Mouse (Mus musculus) gastrocnemius, adult 18-20 months (tissue): ENCODE data around the gene 4930595D18Rik. TPM values are rescaled to one million over a fixed set of nuclear protein-coding genes. Genes with fewer than 3 reads are reported as not detected.

Experiments
- DNase-seq: peaks from one replicate; pipeline ENCODE4 v3.0.0; 2021; ENCODE audit warnings: low spot score
- long read RNA-seq, 2 experiments: library from polyadenylated mRNA; stranded (forward); transcript quantifications; one replicate each; pipeline ENCODE4 v2.0.0; 2021
- total RNA-seq, 2 experiments: library from RNA; stranded (reverse); gene quantifications; 2 replicates each; pipeline ENCODE4 v1.2.3; 2021

The 4930595D18Rik gene
- not detected for total RNA-seq
- long read RNA-seq, experiment 1: 0 reads
- long read RNA-seq, experiment 2: 0 reads

GRCm38 (mm10) chr12:111184476-111184875, at the start of gene 4930595D18Rik:
Gene 4930595D18Rik (minus strand): TSS chr12:111184491.
- DNase-seq: no peak

GRCm38 (mm10) chr12:111233798-111234197, 49.5 kb upstream of the 4930595D18Rik start:
- DNase-seq: no peak

- DNase-seq: no peak
Measured at GRCm38 (mm10) chr12:111230793-111231192, 46.5 kb upstream of the 4930595D18Rik start.

- no peak for DNase-seq
Measured at GRCm38 (mm10) chr12:111228488-111228887, 44.2 kb upstream of the 4930595D18Rik start.

- no peak for DNase-seq
Measured at GRCm38 (mm10) chr12:111227410-111227809, 43.1 kb upstream of the 4930595D18Rik start.

GRCm38 (mm10) chr12:111225197-111225780, 41.0 kb upstream of the 4930595D18Rik start:
- no peak for DNase-seq

- no peak for DNase-seq
Measured at GRCm38 (mm10) chr12:111218867-111219266, 34.6 kb upstream of the 4930595D18Rik start.

- DNase-seq: no peak
Measured at GRCm38 (mm10) chr12:111211729-111212128, 27.4 kb upstream of the 4930595D18Rik start.

GRCm38 (mm10) chr12:111207641-111208040, 23.4 kb upstream of the 4930595D18Rik start:
- no peak for DNase-seq

GRCm38 (mm10) chr12:111203945-111204344, 19.7 kb upstream of the 4930595D18Rik start:
- DNase-seq: no peak

GRCm38 (mm10) chr12:111203076-111203475, 18.8 kb upstream of the 4930595D18Rik start:
- no peak for DNase-seq

- DNase-seq: no peak
Measured at GRCm38 (mm10) chr12:111196548-111196947, 12.3 kb upstream of the 4930595D18Rik start.

GRCm38 (mm10) chr12:111193331-111193730, 9.0 kb upstream of the 4930595D18Rik start:
- no peak for DNase-seq

GRCm38 (mm10) chr12:111192777-111193176, 8.5 kb upstream of the 4930595D18Rik start:
- DNase-seq: no peak

GRCm38 (mm10) chr12:111190891-111191290, 6.6 kb upstream of the 4930595D18Rik start:
- no peak for DNase-seq

GRCm38 (mm10) chr12:111190355-111190754, 6.1 kb upstream of the 4930595D18Rik start:
- no peak for DNase-seq

GRCm38 (mm10) chr12:111188295-111188694, 4.0 kb upstream of the 4930595D18Rik start:
- no peak for DNase-seq

GRCm38 (mm10) chr12:111186986-111187385, 2.7 kb upstream of the 4930595D18Rik start:
- DNase-seq: no peak

GRCm38 (mm10) chr12:111182378-111182777, 1.9 kb downstream of the 4930595D18Rik start:
- DNase-seq: no peak

- DNase-seq: no peak
Measured at GRCm38 (mm10) chr12:111181848-111182247, 2.4 kb downstream of the 4930595D18Rik start.

GRCm38 (mm10) chr12:111178772-111179171, 5.5 kb downstream of the 4930595D18Rik start:
- DNase-seq: no peak

GRCm38 (mm10) chr12:111168891-111169290, 15.4 kb downstream of the 4930595D18Rik start:
- no peak for DNase-seq

- peak; percentile 17 for DNase-seq
Measured at GRCm38 (mm10) chr12:111166681-111167289, 17.5 kb downstream of the 4930595D18Rik start.
